Mouse (Mus musculus): ENCODE data around the gene Gm4969.

- TF ChIP-seq CTCF (IDR thresholded peaks at IDR 0.05; ENCODE audit: control insufficient read depth, insufficient read depth, insufficient replicate concordance, low read depth, low read length) (no peak), POLR2A (IDR thresholded peaks at IDR 0.05; ENCODE audit: control insufficient read depth, low read depth, low read length) (no peak)
Observed at GRCm38 (mm10) chr7:19127744-19128143, 9.6 kb upstream of the Gm4969 start.
